Comparison of ENCODE assay signal across 30 mouse cellular contexts in the genomic region with DNA sequence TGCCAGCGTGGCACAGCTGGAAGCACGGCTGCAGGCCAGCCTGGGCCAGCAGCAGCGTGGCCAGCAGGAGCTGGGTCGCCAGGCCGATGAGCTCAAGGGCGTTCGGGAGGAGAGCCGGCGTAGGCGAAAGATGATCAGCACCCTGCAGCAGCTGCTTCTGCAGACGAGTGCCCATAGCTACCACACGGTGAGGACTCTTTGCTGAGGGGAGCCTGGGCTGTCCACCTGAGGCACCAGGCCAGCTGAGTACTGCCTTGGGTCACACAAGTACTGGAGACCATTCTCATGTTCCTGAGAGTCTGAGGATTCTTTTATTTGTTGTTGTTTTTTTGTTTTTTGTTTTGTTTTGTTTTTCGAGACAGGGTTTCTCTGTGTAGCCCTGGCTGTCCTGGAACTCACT. TPM values are rescaled to one million over a fixed set of nuclear protein-coding genes. Genes with fewer than 3 reads are reported as not detected.
A peak's percentile ranks its signal among the peaks of the same experiment; 100 is the strongest.
DNase-seq lines count a peak whose midpoint lies in the region; ATAC-seq and TF ChIP-seq lines count a peak whose summit lies in the region.
"Had no signal": no experiment of that assay in that cellular context is flagged by ENCODE, and none has a peak within 500 bp of the region (broad histone marks: within the 10 kb centered on the region; RNA-seq: fewer than 3 reads in every experiment).

No protein-coding gene starts in this region.

- no peak for TF ChIP-seq EP300 in CH12.LX (IDR thresholded peaks at IDR 0.05; ENCODE audit: low read length)

- H3K27ac ChIP-seq in CH12.LX (ENCODE audit: insufficient read depth, low read depth) = peak overlapping the region; percentile 19; the same call in 1 of the 2 replicates
- H3K27ac ChIP-seq in liver, embryonic 12.5 days = no peak overlapping the region
- H3K27ac ChIP-seq: embryonic facial prominence, embryonic 10.5 days; embryonic facial prominence, embryonic 12.5 days; forebrain, embryonic 13.5 days; forebrain, embryonic 15.5 days had no signal

- peaks cover 6% of the 10 kb centered on the region for H3K27me3 ChIP-seq in megakaryocyte, embryonic 14.5 days (replicated peaks)
- H3K27me3 ChIP-seq in CH12.LX (replicated peaks) (no peaks in the 10 kb centered on the region), E14TG2a.4 (ENCODE audit: insufficient read depth, low read length) (no peaks in the 10 kb centered on the region)
- H3K27me3 ChIP-seq in liver, embryonic 12.5 days (replicated peaks) = no peaks in the 10 kb centered on the region
- H3K27me3 ChIP-seq: embryonic facial prominence, embryonic 12.5 days; forebrain, embryonic 13.5 days; forebrain, embryonic 15.5 days had no signal

- no peak for TF ChIP-seq RAD21 in CH12.LX (IDR thresholded peaks at IDR 0.05; ENCODE audit: low read depth, low read length)

- no peak overlapping the region for H3K4me2 ChIP-seq in CH12.LX (ENCODE audit: insufficient read depth, low read depth, poor library complexity, severe bottlenecking)
- H3K4me2 ChIP-seq in liver, embryonic 12.5 days = no peak overlapping the region
- H3K4me2 ChIP-seq: embryonic facial prominence, embryonic 12.5 days; forebrain, embryonic 13.5 days; forebrain, embryonic 15.5 days had no signal

- no peak for TF ChIP-seq POLR2A in CH12.LX (IDR thresholded peaks at IDR 0.05; ENCODE audit: low read depth, low read length)

- intact Hi-C loops in gastrocnemius, postnatal 14 days (cut with DNase I; ENCODE audit: low total_unique reads) = no loop called here

- H3K9me3 ChIP-seq in megakaryocyte, embryonic 14.5 days = no peaks in the 10 kb centered on the region
- H3K9me3 ChIP-seq in CH12.LX (replicated peaks; ENCODE audit: low read length) (no peaks in the 10 kb centered on the region), E14TG2a.4 (ENCODE audit: low read length) (no peaks in the 10 kb centered on the region)
- no peaks in the 10 kb centered on the region for H3K9me3 ChIP-seq in liver, embryonic 12.5 days (replicated peaks)
- H3K9me3 ChIP-seq: embryonic facial prominence, embryonic 10.5 days; embryonic facial prominence, embryonic 12.5 days; forebrain, embryonic 13.5 days; forebrain, embryonic 15.5 days had no signal

- dilution Hi-C loops in CH12.LX (cut with MboI; ENCODE audit: extremely low pct_ligation_motif_present, extremely low pct_unique_long_range_greater_than_20kb, low sequenced_read_pairs) = no loop called here

- ATAC-seq in megakaryocyte, adult 5-6 weeks (ENCODE audit: poor library complexity, severe bottlenecking) = no peak
- no peak for ATAC-seq in liver, embryonic 12.5 days
- ATAC-seq: forebrain, postnatal 0 days had no signal

- in situ Hi-C loops in CH12.LX (cut with MboI; ENCODE audit: low pct_ligation_motif_present, low pct_unique_long_range_greater_than_20kb, low sequenced_read_pairs) = no loop called here

- WGBS in liver, embryonic 12.5 days (ENCODE audit: insufficient replicate concordance) = 79% methylated on average over 13 of the region's 13 CpGs

- H3K4me1 ChIP-seq in megakaryocyte, embryonic 14.5 days = no peaks in the 10 kb centered on the region
- H3K4me1 ChIP-seq in CH12.LX (ENCODE audit: control insufficient read depth in 1 of 2, insufficient read depth in 2 of 2) (no peaks in the 10 kb centered on the region), E14TG2a.4 (replicated peaks; ENCODE audit: low read depth, low read length) (peaks cover 9% of the 10 kb centered on the region; the same call in 1 of the 2 replicates)
- no peaks in the 10 kb centered on the region for H3K4me1 ChIP-seq in liver, embryonic 12.5 days
- H3K4me1 ChIP-seq: embryonic facial prominence, embryonic 10.5 days; embryonic facial prominence, embryonic 12.5 days; forebrain, embryonic 13.5 days; forebrain, embryonic 15.5 days had no signal

- peak; percentile 26 for DNase-seq in gastrocnemius, postnatal 14 days
- no peak for DNase-seq in gastrocnemius, postnatal 4 days (ENCODE audit: low spot score in 2 of 2)
- DNase-seq in CH12.LX (ENCODE audit: extremely low read depth) = no peak
- DNase-seq in lung, postnatal 36 days = no peak
- DNase-seq: adrenal gland, adult 2 months; adrenal gland, postnatal 10 days; adrenal gland, postnatal 25 days; cerebellum, adult 11 months; cerebellum, adult 18-20 months; cerebellum, adult 8-10 months; cerebellum, adult 9-11 months; cerebellum, postnatal 14 days; cerebellum, postnatal 36 days; embryo, embryonic 11 days; forebrain, postnatal 0 days had no signal

- no peak overlapping the region for H3K9ac ChIP-seq in CH12.LX (ENCODE audit: insufficient read depth, low read depth)
- H3K9ac ChIP-seq in liver, embryonic 12.5 days = no peak overlapping the region
- H3K9ac ChIP-seq: embryonic facial prominence, embryonic 12.5 days; forebrain, embryonic 13.5 days; forebrain, embryonic 15.5 days; forebrain, postnatal 0 days had no signal

- no peaks in the 10 kb centered on the region for H3K79me2 ChIP-seq in CH12.LX (replicated peaks; ENCODE audit: control insufficient read depth, extremely low read depth, insufficient read depth, poor library complexity, severe bottlenecking)

- H3K36me3 ChIP-seq in megakaryocyte, embryonic 14.5 days (replicated peaks; ENCODE audit: low read length) = no peaks in the 10 kb centered on the region
- H3K36me3 ChIP-seq in CH12.LX (replicated peaks in 1 of 2; ENCODE audit: control insufficient read depth in 1 of 2, insufficient read depth in 1 of 2, low read length in 1 of 2) = no peaks in the 10 kb centered on the region
- peaks cover 7% of the 10 kb centered on the region for H3K36me3 ChIP-seq in E14TG2a.4 (ENCODE audit: insufficient read depth, low read length)
- H3K36me3 ChIP-seq in liver, embryonic 12.5 days = peaks cover 8% of the 10 kb centered on the region

- TF ChIP-seq CTCF in CH12.LX (conservative IDR thresholded peaks at IDR 0.05 in 1 of 2, IDR thresholded peaks at IDR 0.05 in 1 of 2; ENCODE audit: low read depth in 2 of 2, low read length in 2 of 2) = no peak
- no peak for TF ChIP-seq CTCF in E14TG2a.4 (conservative IDR thresholded peaks at IDR 0.05; ENCODE audit: low read length)

- H3K4me3 ChIP-seq in megakaryocyte, embryonic 14.5 days (replicated peaks) = peak overlapping the region; percentile 44
- H3K4me3 ChIP-seq in CH12.LX (replicated peaks in 1 of 3; ENCODE audit: low read depth in 2 of 3, low read length in 2 of 3, poor library complexity in 1 of 3) (no peak overlapping the region), E14TG2a.4 (replicated peaks; ENCODE audit: low read length) (peak overlapping the region; percentile 51)
- H3K4me3 ChIP-seq in liver, embryonic 12.5 days = no peak overlapping the region
- H3K4me3 ChIP-seq: embryonic facial prominence, embryonic 10.5 days; embryonic facial prominence, embryonic 12.5 days; forebrain, embryonic 13.5 days; forebrain, embryonic 15.5 days had no signal

TF ChIP-seq in CH12.LX, 34 proteins besides CTCF, POLR2A, EP300 and RAD21:
- no peak for TF ChIP-seq KAT2A (IDR thresholded peaks at IDR 0.05; ENCODE audit: insufficient replicate concordance, low read length)
- TF ChIP-seq TCF12 (IDR thresholded peaks at IDR 0.05; ENCODE audit: low read depth, low read length) = no peak
- TF ChIP-seq RCOR1 (conservative IDR thresholded peaks at IDR 0.05; ENCODE audit: low read depth, low read length) = no peak
- TF ChIP-seq USF2 (conservative IDR thresholded peaks at IDR 0.05; ENCODE audit: low read depth, low read length) = no peak
- no peak for TF ChIP-seq ZNF384 (IDR thresholded peaks at IDR 0.05; ENCODE audit: low read depth, low read length)
- TF ChIP-seq TBP (conservative IDR thresholded peaks at IDR 0.05; ENCODE audit: low read depth, low read length) = no peak
- TF ChIP-seq NRF1 (IDR thresholded peaks at IDR 0.05; ENCODE audit: low read depth, low read length) = no peak
- no peak for TF ChIP-seq UBTF (IDR thresholded peaks at IDR 0.05; ENCODE audit: low read depth, low read length)
- no peak for TF ChIP-seq SMC3 (IDR thresholded peaks at IDR 0.05; ENCODE audit: low read depth, low read length)
- TF ChIP-seq E2F4 (IDR thresholded peaks at IDR 0.05; ENCODE audit: insufficient replicate concordance, low read depth, low read length) = no peak
- no peak for TF ChIP-seq MAZ (IDR thresholded peaks at IDR 0.05; ENCODE audit: low read depth, low read length)
- no peak for TF ChIP-seq NELFE (IDR thresholded peaks at IDR 0.05; ENCODE audit: low read depth, low read length)
- no peak for TF ChIP-seq MAX (IDR thresholded peaks at IDR 0.05; ENCODE audit: low read length)
- TF ChIP-seq IRF4 (IDR thresholded peaks at IDR 0.05; ENCODE audit: low read depth, low read length) = no peak
- TF ChIP-seq BHLHE40 (IDR thresholded peaks at IDR 0.05; ENCODE audit: low read depth, low read length) = no peak
- no peak for TF ChIP-seq JUN (IDR thresholded peaks at IDR 0.05; ENCODE audit: insufficient read depth, low read depth, low read length)
- no peak for TF ChIP-seq GABPA (IDR thresholded peaks at IDR 0.05; ENCODE audit: insufficient replicate concordance, low read depth, low read length)
- no peak for TF ChIP-seq MEF2A (IDR thresholded peaks at IDR 0.05; ENCODE audit: borderline replicate concordance, low read depth, low read length)
TF ChIP-seq in CH12.LX: peak in this region for 0.

RNA-seq across cellular contexts. Expression of gene Dzip1l, which starts 8.4 kb away (rescaled TPM):
- total RNA-seq in gastrocnemius, postnatal 14 days (2021) = 1 to 10 TPM; 3.1 to 3.2 TPM
- 1 to 10 TPM; 8.3 to 8.9 TPM for total RNA-seq in gastrocnemius, postnatal 4 days (2021)
- 0.50 and 1.0 TPM in 2 replicates for polyA plus RNA-seq in megakaryocyte, embryonic 14.5 days (2012; ENCODE audit: insufficient read depth, low replicate concordance)
- not detected in 2 replicates for total RNA-seq in megakaryocyte, adult 5-6 weeks (2015)
- not detected in 2 replicates for total RNA-seq in megakaryocyte, adult 5-6 weeks (2017)
- total RNA-seq in CH12.LX (2012; rRNA removed) (not detected in 2 replicates), CH12.LX (2014; rRNA removed) (not detected in 2 replicates)
- not detected in 2 replicates for polyA plus RNA-seq in CH12.LX (2012; ENCODE audit: insufficient read length, low read depth)
- polyA plus RNA-seq in liver, embryonic 12.5 days (2016; fragmentation: Nextera tagmentation; extraction: Ambion mirVana) = 2.9 and 3.1 TPM in 2 replicates
- total RNA-seq: common myeloid progenitor, adult 5-6 weeks; MEL had no signal

RNA-seq across cellular contexts. Expression of gene A4gnt, which starts 25.4 kb away (rescaled TPM):
- not detected for total RNA-seq in gastrocnemius, postnatal 14 days (2021)
- total RNA-seq in gastrocnemius, postnatal 4 days (2021) = not detected
- not detected in 2 replicates for polyA plus RNA-seq in megakaryocyte, embryonic 14.5 days (2012; ENCODE audit: insufficient read depth, low replicate concordance)
- total RNA-seq in megakaryocyte, adult 5-6 weeks (2015) = not detected in 2 replicates
- not detected in 2 replicates for total RNA-seq in megakaryocyte, adult 5-6 weeks (2017)
- total RNA-seq in CH12.LX (2012; rRNA removed) (not detected in 2 replicates), CH12.LX (2014; rRNA removed) (not detected in 2 replicates)
- polyA plus RNA-seq in CH12.LX (2012; ENCODE audit: insufficient read length, low read depth) = not detected in 2 replicates
- polyA plus RNA-seq in liver, embryonic 12.5 days (2016; fragmentation: Nextera tagmentation; extraction: Ambion mirVana) = not detected in 2 replicates
- total RNA-seq: adrenal gland, adult 2 months; adrenal gland, postnatal 10 days; adrenal gland, postnatal 25 days; common myeloid progenitor, adult 5-6 weeks; ES-E14 had no signal
- polyA plus RNA-seq: adrenal gland, adult 2 months; brain, embryonic 14.5 days; C2C12; embryonic facial prominence, embryonic 10.5 days; embryonic facial prominence, embryonic 12.5 days; embryonic facial prominence, embryonic 14.5 days; forebrain, embryonic 11.5 days; forebrain, embryonic 13.5 days; forebrain, embryonic 15.5 days; forebrain, postnatal 0 days had no signal

Comparison
In these comparisons a context has a peak if more than half of its experiments do, and no peak if none do; other contexts are left out.
1. H3K4me3 ChIP-seq: peak in megakaryocyte, embryonic 14.5 days (single experiment) and E14TG2a.4 (single experiment); none in CH12.LX (0 of 3) and liver, embryonic 12.5 days (single experiment).
2. RNA of gene Dzip1l, which starts 8.4 kb away (total RNA-seq): 8.3 to 8.9 TPM in gastrocnemius, postnatal 4 days and 3.1 to 3.2 TPM in gastrocnemius, postnatal 14 days; not detected in megakaryocyte, adult 5-6 weeks and not detected in CH12.LX; every median in the first group is over 4 times any median in the second.